Mouse (Mus musculus) neural tube, postnatal 0 days (tissue): ENCODE results near the gene Larp4. TPM values are rescaled to one million over a fixed set of nuclear protein-coding genes. Genes with fewer than 3 reads are reported as not detected.

ENCODE experiments used
- polyA plus RNA-seq: library from polyadenylated mRNA; unstranded; fragments of >200 nt; fragmentation: Nextera tagmentation; extraction: Ambion mirVana; gene quantifications from 2 replicates; pipeline ENCODE4 v1.2.1, GENCODE M21; 2015

The Larp4 gene
- 20.9 and 21.5 TPM in 2 replicates for polyA plus RNA-seq

GRCm38 (mm10) chr15:99969765-99970164 lies at the start of gene Larp4:
Gene Larp4 (plus strand): TSS chr15:99970065.

DNA sequence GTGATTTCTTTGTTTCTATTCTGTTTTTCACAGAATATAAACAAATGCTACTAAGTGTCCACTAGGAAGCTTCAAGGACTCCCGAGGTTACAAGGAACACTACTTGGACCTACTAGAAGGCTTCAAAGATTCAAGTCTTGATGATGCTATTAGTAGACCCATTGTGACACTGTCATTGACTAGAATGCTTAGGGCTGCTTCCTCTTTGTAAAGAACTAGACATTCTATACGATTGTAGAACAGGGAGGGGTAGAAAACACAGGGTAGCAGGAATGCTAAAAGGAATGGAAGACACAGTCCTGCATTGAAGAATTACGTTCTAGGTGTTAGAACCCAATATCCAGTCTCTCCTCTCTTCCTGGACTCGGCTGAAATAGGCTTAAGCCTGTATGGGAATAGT lies 2.9 kb upstream of the Larp4 start, which contains the start of gene Fam186a:
TSS of gene Fam186a (minus strand) at position 101 of the 400 bp plus-strand sequence.

GRCm38 (mm10) chr15:100038470-100038971 lies 68.7 kb downstream of the Larp4 start, which contains the start of gene Dip2b:
Gene Dip2b (plus strand): TSS chr15:100038664.

Other genes with a start within 250 kb of the Larp4 start
- gene Cox14, start 244.4 kb upstream of the Larp4 start, polyA plus RNA-seq: 236 TPM in 2 replicates
- gene Cers5, start 197.2 kb upstream of the Larp4 start, polyA plus RNA-seq: 82.5 and 84.5 TPM in 2 replicates
- gene Lima1, start 94.6 kb upstream of the Larp4 start, polyA plus RNA-seq: 12.3 and 13.9 TPM in 2 replicates
- not detected in 2 replicates for gene Fam186a, start 3.0 kb upstream of the Larp4 start, polyA plus RNA-seq
- 10.4 and 12.5 TPM in 2 replicates for gene Dip2b, start 68.6 kb downstream of the Larp4 start, polyA plus RNA-seq